Mouse (Mus musculus) bone marrow macrophage, adult 2 months (primary cell): ENCODE measurements at regions not wholly inside any gene's neighbourhood (a gene's known extent, or its start where the extent isn't known, plus 50 kb on each side); places are given as distances from the start of the nearest gene placed in this dataset.

ENCODE experiments used
- H3K27ac ChIP-seq: 2 replicates; pipeline ENCODE4 v1.5.1; 2012; ENCODE audit warnings: low read depth, low read length; ENCODE audit not compliant: insufficient read depth
- H3K4me1 ChIP-seq: 2 replicates; pipeline ENCODE4 v1.6.1; 2012; ENCODE audit warnings: low read length; ENCODE audit not compliant: control insufficient read depth, insufficient read depth
- H3K4me3 ChIP-seq: 2 replicates; pipeline ENCODE4 v1.5.1; 2012; ENCODE audit warnings: mild to moderate bottlenecking, low read length, moderate library complexity; ENCODE audit not compliant: insufficient read depth
- CTCF ChIP-seq: IDR thresholded peaks from 2 replicates; pipeline ENCODE4 v1.5.1; 2012; ENCODE audit warnings: low read depth, mild to moderate bottlenecking, low read length, moderate library complexity
- POLR2A ChIP-seq: IDR thresholded peaks from 2 replicates; pipeline ENCODE4 v1.6.1; 2012; ENCODE audit warnings: mild to moderate bottlenecking, low read depth, low read length, borderline replicate concordance

GRCm38 (mm10) chr7:37366006-37366405 is 407.4 kb downstream of the Zfp536 start:
- TF ChIP-seq POLR2A (no peak), CTCF (no peak)
- Histone ChIP-seq H3K27ac (no peak overlapping the region), H3K4me1 (no peaks in the 10 kb centered on the region), H3K4me3 (no peak overlapping the region)

GRCm38 (mm10) chr7:37369698-37370097 is 403.7 kb downstream of the Zfp536 start:
- TF ChIP-seq CTCF: no peak
- no peak for TF ChIP-seq POLR2A
- H3K27ac ChIP-seq: no peak overlapping the region
- no peaks in the 10 kb centered on the region for H3K4me1 ChIP-seq
- H3K4me3 ChIP-seq: no peak overlapping the region

GRCm38 (mm10) chr7:37373864-37374263 is 399.6 kb downstream of the Zfp536 start:
- Histone ChIP-seq H3K4me1 (no peaks in the 10 kb centered on the region), H3K27ac (no peak overlapping the region), H3K4me3 (no peak overlapping the region)
- TF ChIP-seq CTCF: peak; percentile 62
- no peak for TF ChIP-seq POLR2A

- no peaks in the 10 kb centered on the region for H3K4me1 ChIP-seq
- H3K4me3 ChIP-seq: no peak overlapping the region
- TF ChIP-seq CTCF: no peak
- no peak for TF ChIP-seq POLR2A
Observed at GRCm38 (mm10) chr7:37375044-37375443, 398.4 kb downstream of the Zfp536 start.

GRCm38 (mm10) chr7:37375591-37375990 is 397.9 kb downstream of the Zfp536 start:
- TF ChIP-seq CTCF (no peak), POLR2A (no peak)
- H3K27ac ChIP-seq: no peak overlapping the region
- no peak overlapping the region for H3K4me3 ChIP-seq
- no peaks in the 10 kb centered on the region for H3K4me1 ChIP-seq

More at GRCm38 (mm10) chr7:37375044-37375443, 398.4 kb downstream of the Zfp536 start:
- no peak overlapping the region for H3K27ac ChIP-seq

GRCm38 (mm10) chr7:37376207-37376606 is 397.2 kb downstream of the Zfp536 start:
- no peak overlapping the region for H3K27ac ChIP-seq
- TF ChIP-seq CTCF: no peak
- no peak for TF ChIP-seq POLR2A
- no peaks in the 10 kb centered on the region for H3K4me1 ChIP-seq
- H3K4me3 ChIP-seq: no peak overlapping the region

- no peak overlapping the region for H3K27ac ChIP-seq
- no peak for TF ChIP-seq CTCF
- TF ChIP-seq POLR2A: no peak
- no peaks in the 10 kb centered on the region for H3K4me1 ChIP-seq
- H3K4me3 ChIP-seq: no peak overlapping the region
Observed at GRCm38 (mm10) chr7:37377889-37378521, 395.4 kb downstream of the Zfp536 start.

GRCm38 (mm10) chr7:37387871-37388270 is 385.6 kb downstream of the Zfp536 start:
- TF ChIP-seq POLR2A: no peak
- no peak for TF ChIP-seq CTCF
- Histone ChIP-seq H3K27ac (no peak overlapping the region), H3K4me3 (no peak overlapping the region), H3K4me1 (no peaks in the 10 kb centered on the region)

GRCm38 (mm10) chr7:37388843-37389702 is 384.4 kb downstream of the Zfp536 start:
- Histone ChIP-seq H3K4me3 (no peak overlapping the region), H3K27ac (no peak overlapping the region)
- TF ChIP-seq CTCF: no peak
- no peak for TF ChIP-seq POLR2A

GRCm38 (mm10) chr7:37389703-37390087 is 383.7 kb downstream of the Zfp536 start:
- TF ChIP-seq CTCF (no peak), POLR2A (no peak)
- H3K4me3 ChIP-seq: no peak overlapping the region
- no peaks in the 10 kb centered on the region for H3K4me1 ChIP-seq
- no peak overlapping the region for H3K27ac ChIP-seq

More at GRCm38 (mm10) chr7:37388843-37389702, 384.4 kb downstream of the Zfp536 start:
- no peaks in the 10 kb centered on the region for H3K4me1 ChIP-seq

- Histone ChIP-seq H3K4me3 (no peak overlapping the region), H3K4me1 (no peaks in the 10 kb centered on the region), H3K27ac (no peak overlapping the region)
- no peak for TF ChIP-seq POLR2A
- TF ChIP-seq CTCF: no peak
Observed at GRCm38 (mm10) chr7:37390271-37390670, 383.2 kb downstream of the Zfp536 start.
